Mouse (Mus musculus): Measurements from ENCODE around the gene Maco1.
"Not testable (repeated sequence)": the region's sequence is repeated elsewhere in the genome, so short reads cannot be mapped to it uniquely, and the experiment has no call there.

The Maco1 gene

GRCm38 (mm10) chr4:134827806-134828205 lies 25.3 kb downstream of the Maco1 start:
- in situ Hi-C loops (cut with MboI; ENCODE audit: low pct_unique_long_range_greater_than_20kb in 1 of 2, low sequenced_read_pairs in 2 of 2, unreplicated experiment in 1 of 2) = no loop called here

DNA sequence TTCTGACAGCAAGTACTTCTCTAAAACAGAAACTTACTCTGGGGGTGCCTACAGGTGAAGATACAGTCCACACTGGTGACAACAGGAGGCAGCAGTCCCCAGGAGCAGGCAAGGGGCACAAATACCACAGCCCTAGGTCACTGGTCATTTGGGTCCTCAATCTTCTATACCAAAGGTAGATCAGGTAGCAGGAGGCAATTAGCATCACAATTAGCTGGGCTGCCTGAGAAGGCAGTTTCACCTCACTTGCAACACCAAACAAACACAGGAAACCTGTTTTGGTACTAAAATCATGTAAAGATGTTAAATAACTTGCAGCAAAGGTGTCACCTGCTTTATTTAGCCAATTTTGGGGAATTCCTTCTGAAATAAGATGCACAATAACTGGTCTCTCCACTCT lies 26.8 kb downstream of the Maco1 start:
- in situ Hi-C loops (cut with MboI; ENCODE audit: low pct_unique_long_range_greater_than_20kb in 1 of 2, low sequenced_read_pairs in 2 of 2, unreplicated experiment in 1 of 2) = no loop called here

DNA sequence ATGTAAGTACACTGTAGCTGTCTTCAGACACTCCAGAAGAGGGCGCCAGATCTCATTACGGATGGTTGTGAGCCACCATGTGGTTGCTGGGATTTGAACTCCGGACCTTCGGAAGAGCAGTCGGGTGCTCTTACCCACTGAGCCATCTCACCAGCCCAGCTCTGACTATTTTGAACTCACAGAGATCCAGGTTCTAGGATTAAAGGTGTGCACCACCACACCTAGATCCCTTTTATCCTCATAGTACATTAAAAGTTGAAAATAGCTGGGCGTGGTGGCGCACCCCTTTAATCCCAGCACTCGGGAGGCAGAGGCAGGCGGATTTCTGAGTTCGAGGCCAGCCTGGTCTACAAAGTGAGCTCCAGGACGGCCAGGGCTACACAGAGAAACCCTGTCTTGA lies 27.3 kb downstream of the Maco1 start:
- in situ Hi-C loops (cut with MboI; ENCODE audit: low pct_unique_long_range_greater_than_20kb in 1 of 2, low sequenced_read_pairs in 2 of 2, unreplicated experiment in 1 of 2) = not testable (repeated sequence)

GRCm38 (mm10) chr4:134823560-134823959 lies 29.6 kb downstream of the Maco1 start:
- in situ Hi-C loops (cut with MboI; ENCODE audit: low pct_unique_long_range_greater_than_20kb in 1 of 2, low sequenced_read_pairs in 2 of 2, unreplicated experiment in 1 of 2) = no loop called here

DNA sequence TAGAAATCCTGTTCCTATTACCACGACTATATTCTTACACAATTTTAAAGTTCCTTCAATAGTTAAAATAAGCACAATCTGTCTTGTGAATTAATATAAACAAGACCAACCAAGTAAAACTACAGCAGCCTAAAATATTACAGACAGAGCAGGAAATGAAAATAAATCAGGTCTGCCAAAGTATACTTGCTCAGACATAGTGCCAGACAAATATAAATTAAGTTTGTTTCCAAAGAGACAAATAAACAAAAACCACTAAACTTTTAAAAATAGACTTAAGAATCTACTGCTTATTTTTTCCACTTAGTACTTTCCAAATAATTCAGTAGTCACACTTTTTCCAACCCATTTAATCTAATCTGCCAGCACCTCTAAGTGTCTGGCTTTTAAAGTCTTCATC lies 32.1 kb downstream of the Maco1 start:
- in situ Hi-C loops (cut with MboI; ENCODE audit: low pct_unique_long_range_greater_than_20kb in 1 of 2, low sequenced_read_pairs in 2 of 2, unreplicated experiment in 1 of 2) = no loop called here

DNA sequence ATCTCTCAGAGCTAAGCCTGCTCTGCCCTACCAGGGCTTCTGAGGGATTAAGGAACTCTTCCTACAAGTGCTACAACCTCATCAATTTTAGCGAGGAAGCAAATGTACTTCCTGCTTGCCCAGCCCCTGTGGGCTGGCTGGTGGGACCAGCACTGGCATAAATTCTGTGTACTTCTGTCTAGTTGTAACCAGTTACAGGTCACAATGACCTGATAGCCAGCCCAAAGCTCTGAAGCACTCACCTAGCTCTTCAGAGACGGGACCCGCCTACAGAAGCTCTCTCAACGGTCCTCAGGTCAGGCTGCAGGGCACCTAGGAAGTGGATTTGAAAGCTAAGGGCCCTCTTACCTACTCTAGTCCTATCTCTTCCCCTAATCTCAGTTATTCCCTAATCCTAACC lies 35.4 kb downstream of the Maco1 start:
- in situ Hi-C loops (cut with MboI; ENCODE audit: low pct_unique_long_range_greater_than_20kb in 1 of 2, low sequenced_read_pairs in 2 of 2, unreplicated experiment in 1 of 2) = no loop called here

DNA sequence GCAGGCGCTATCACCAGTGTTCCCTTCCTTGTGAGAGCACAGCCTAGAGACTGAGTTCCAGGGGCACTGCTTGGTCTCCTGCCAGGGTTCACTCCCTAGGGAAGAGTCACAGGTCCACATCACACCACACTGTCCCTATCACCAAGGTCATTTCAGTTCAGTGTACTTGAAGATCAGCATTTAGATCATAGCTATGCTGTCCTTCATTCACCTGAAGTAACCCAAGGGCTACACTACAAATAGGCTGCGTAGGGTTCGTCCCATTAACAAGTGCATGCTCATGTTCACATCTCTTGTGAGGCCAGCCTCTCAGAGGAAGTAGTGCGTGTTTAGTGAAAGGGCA lies 38.9 kb downstream of the Maco1 start:
- in situ Hi-C loops (cut with MboI; ENCODE audit: low pct_unique_long_range_greater_than_20kb in 1 of 2, low sequenced_read_pairs in 2 of 2, unreplicated experiment in 1 of 2) = no loop called here

DNA sequence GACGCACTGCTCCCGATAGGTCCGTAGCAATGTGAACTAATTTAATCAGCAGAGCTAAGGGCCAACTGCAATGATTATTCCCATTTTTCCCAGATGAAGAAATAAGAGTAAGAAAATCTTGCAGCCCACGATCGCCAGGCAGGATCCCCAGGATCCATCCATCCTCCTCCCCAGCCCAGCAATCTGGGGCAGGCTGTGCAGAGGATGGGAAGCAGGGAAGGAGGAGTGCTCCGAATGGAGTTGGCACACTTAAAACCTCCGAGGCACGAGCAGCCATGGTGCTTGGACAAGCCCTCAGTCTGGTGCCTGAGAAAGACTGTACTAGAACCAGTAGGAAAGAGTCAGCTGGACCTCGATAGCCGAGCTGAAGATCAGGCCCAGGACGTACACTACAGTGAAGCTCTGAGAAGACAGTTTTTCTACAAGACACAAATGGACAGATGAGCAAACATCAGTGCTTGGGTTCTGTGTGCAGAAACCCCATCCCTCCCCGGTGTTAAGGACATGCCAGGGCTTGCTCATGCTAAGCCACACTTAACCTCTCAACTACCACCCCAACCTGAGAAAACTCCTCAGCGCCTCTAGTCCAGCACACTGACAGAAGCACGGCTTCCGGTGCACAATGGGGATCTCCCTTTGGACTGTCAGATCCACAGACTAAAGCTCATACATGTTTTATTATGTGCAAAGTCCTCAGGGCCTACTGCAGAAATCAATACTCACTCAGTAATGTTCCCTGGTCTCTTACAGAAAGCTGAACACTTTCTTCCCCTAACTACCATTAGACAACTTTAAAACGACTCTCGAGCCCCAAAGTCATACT lies 39.5 kb downstream of the Maco1 start:
- in situ Hi-C loops (cut with MboI; ENCODE audit: low pct_unique_long_range_greater_than_20kb in 1 of 2, low sequenced_read_pairs in 2 of 2, unreplicated experiment in 1 of 2) = no loop called here

DNA sequence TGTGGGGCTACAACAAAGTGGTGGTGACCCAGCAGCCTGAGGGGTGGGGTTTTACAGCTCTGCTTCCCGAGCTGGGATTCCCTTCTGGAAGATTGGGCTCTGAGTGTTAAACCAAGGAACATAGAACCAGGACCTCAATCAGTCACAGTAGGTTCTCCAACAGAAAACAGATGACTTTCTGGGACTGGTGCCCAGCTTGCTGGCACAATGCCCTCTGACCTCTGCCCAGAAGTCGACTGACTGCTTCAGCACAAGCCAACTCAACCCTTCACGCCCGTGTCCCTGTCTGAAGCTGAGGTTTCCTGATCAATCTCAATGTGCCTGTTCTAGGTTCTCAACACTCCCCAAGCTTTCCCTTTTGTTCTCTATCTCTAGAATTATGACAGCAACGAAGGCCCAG lies 48.4 kb downstream of the Maco1 start:
- in situ Hi-C loops (cut with MboI; ENCODE audit: low pct_unique_long_range_greater_than_20kb in 1 of 2, low sequenced_read_pairs in 2 of 2, unreplicated experiment in 1 of 2) = no loop called here

DNA sequence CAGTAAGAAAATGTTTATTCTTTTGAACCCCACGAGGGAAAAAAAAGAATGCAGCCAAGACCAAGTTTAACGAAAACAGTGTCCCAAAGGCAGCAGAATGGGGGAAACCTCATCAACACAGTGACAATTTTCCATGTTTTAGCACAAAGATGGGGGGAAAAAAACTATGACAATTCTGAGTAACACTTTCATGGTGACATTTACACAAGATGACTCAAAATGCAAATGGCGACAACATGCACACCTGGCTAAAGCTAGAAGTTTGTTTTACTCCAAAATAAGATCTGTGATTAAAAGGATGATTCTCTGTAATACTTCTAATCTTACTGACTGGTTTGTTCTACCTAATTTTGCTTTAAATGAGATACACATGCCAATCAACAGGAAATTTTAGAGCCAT lies 50.4 kb downstream of the Maco1 start:
- in situ Hi-C loops (cut with MboI; ENCODE audit: low pct_unique_long_range_greater_than_20kb in 1 of 2, low sequenced_read_pairs in 2 of 2, unreplicated experiment in 1 of 2) = no loop called here

- in situ Hi-C loops (cut with MboI; ENCODE audit: low pct_unique_long_range_greater_than_20kb in 1 of 2, low sequenced_read_pairs in 2 of 2, unreplicated experiment in 1 of 2) = no loop called here
Measured at GRCm38 (mm10) chr4:134802155-134802554, 51.0 kb downstream of the Maco1 start.

DNA sequence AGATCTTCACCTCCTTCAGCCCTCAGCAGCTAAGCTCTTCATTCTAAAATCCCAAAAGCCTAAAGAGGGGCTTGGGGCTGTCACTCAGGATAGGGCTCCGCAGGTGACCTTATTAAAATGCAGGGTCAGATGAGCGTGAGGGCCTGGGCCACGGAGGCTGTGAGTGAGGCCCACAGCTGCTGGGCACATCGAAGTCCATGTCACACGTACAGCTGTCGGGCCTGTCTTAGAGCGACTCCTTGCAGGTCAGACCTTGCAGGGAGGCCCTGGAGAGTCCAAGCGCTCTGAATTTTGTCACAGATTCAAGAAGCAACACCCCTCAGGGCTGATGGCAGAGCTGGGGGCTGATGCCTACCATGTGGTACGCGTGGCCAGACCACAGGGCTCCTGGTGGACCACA lies 52.5 kb downstream of the Maco1 start:
- in situ Hi-C loops (cut with MboI; ENCODE audit: low pct_unique_long_range_greater_than_20kb in 1 of 2, low sequenced_read_pairs in 2 of 2, unreplicated experiment in 1 of 2) = no loop called here

- in situ Hi-C loops (cut with MboI; ENCODE audit: low pct_unique_long_range_greater_than_20kb in 1 of 2, low sequenced_read_pairs in 2 of 2, unreplicated experiment in 1 of 2) = no loop called here
Measured at GRCm38 (mm10) chr4:134800098-134800497, 53.0 kb downstream of the Maco1 start.

DNA sequence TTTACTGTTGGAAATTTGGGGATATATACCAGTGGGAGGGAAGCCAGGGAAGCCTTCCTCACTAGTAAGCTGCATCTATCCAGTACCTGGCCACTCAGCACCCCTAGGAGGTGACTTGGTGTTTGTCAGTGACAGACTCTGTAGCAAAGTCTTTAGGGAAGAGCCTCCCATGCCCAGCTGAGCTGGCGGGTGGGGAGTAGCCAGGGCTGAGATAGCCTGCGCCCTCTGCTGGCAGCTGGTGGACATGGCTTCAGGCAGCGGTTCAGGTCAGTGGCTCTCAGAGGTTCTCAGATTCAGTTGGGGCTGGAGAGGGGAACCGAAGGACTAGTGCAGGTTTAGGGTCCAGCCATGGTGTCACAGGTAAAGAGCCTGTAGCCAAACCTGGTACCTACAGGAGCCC lies 53.9 kb downstream of the Maco1 start:
- in situ Hi-C loops (cut with MboI; ENCODE audit: low pct_unique_long_range_greater_than_20kb in 1 of 2, low sequenced_read_pairs in 2 of 2, unreplicated experiment in 1 of 2) = no loop called here

DNA sequence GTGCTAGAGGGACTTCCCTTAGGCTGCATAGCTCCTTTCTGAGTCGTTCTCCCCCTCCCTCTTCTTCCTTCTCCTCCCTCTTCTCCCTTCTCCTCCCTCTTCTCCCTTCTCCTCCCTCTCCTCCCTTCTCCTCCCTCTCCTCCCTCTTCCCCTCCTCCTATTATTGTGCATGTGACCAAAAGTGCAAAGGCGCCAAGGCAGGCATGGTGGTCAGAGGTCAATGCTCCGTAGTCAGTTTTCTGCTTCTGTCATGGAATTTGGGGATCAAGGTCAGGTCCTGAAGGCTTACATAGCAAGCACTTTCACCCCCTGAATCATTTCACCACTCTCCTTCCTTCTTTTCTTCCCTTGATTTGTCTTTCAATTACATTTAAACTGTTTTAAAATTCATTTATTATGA lies 54.3 kb downstream of the Maco1 start:
- in situ Hi-C loops (cut with MboI; ENCODE audit: low pct_unique_long_range_greater_than_20kb in 1 of 2, low sequenced_read_pairs in 2 of 2, unreplicated experiment in 1 of 2) = no loop called here

- in situ Hi-C loops (cut with MboI; ENCODE audit: low pct_unique_long_range_greater_than_20kb in 1 of 2, low sequenced_read_pairs in 2 of 2, unreplicated experiment in 1 of 2) = no loop called here
Measured at GRCm38 (mm10) chr4:134797621-134798020, 55.5 kb downstream of the Maco1 start.

GRCm38 (mm10) chr4:134796581-134797361 lies 56.4 kb downstream of the Maco1 start:
- in situ Hi-C loops (cut with MboI; ENCODE audit: low pct_unique_long_range_greater_than_20kb in 1 of 2, low sequenced_read_pairs in 2 of 2, unreplicated experiment in 1 of 2) = no loop called here

- in situ Hi-C loops (cut with MboI; ENCODE audit: low pct_unique_long_range_greater_than_20kb in 1 of 2, low sequenced_read_pairs in 2 of 2, unreplicated experiment in 1 of 2) = no loop called here
Measured at GRCm38 (mm10) chr4:134795819-134796485, 57.2 kb downstream of the Maco1 start.

- in situ Hi-C loops (cut with MboI; ENCODE audit: low pct_unique_long_range_greater_than_20kb in 1 of 2, low sequenced_read_pairs in 2 of 2, unreplicated experiment in 1 of 2) = not testable (repeated sequence)
Measured at GRCm38 (mm10) chr4:134794959-134795358, 58.2 kb downstream of the Maco1 start.
